Mouse (Mus musculus) regulatory T cell (primary cell): ENCODE measurements at regions not wholly inside any gene's neighbourhood (a gene's known extent, or its start where the extent isn't known, plus 50 kb on each side); places are given as distances from the start of the nearest gene placed in this dataset.

ENCODE experiments used
- in situ Hi-C: fragments of 300-600 bp; cut with MboI, MseI; formaldehyde crosslinking; loops from one replicate; pipeline ENCODE4 v1.15.1; 2025; ENCODE audit warnings: high pct_unique_total_duplicates

- in situ Hi-C loops: no loop called here
Measured at GRCm38 (mm10) chr14:100883115-100883514, 317.0 kb downstream of the Prr30 start.

- in situ Hi-C loops: no loop called here
Measured at GRCm38 (mm10) chr14:100880103-100880502, 320.0 kb downstream of the Prr30 start.

DNA sequence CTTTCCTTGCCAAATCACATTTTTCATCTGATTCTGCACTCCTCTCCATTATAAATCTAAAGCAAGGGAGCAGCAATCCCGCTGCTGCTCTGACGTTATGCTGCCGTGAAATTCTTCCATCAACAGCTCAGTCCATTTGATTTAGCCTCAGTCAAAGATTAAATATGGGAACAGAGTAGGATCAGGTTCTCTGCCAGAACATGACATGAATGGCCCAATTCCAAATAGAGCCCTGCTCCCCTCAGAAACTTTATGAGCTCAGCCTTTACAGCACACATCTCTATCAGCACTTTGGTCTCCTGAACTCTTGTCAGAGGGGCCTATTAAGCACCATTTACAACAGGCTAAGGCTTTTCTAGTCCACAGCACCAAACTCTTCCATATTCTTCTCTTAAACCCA lies 332.3 kb downstream of the Prr30 start:
- in situ Hi-C loops: no loop called here

GRCm38 (mm10) chr14:100864792-100865191 lies 335.3 kb downstream of the Prr30 start:
- in situ Hi-C loops: no loop called here

DNA sequence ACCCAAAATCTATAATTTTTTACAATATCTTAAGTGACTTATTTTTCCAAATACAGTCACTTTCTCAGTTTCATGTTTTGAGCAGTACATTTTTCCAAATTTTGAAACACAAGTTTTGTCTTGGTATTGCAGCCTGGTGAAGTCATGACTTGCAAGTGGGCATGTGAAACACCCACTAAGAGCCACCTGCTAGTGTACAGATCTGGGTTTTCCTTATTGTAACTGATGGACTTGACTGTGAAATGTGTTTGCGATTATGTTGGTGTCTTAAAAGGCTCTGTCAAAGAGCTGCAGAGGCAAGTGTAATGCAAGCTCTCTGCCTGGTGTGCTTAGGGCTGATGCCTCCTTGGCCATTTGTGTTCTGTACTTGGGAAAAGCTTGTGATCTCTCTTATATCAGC lies 336.0 kb downstream of the Prr30 start:
- in situ Hi-C loops: no loop called here

DNA sequence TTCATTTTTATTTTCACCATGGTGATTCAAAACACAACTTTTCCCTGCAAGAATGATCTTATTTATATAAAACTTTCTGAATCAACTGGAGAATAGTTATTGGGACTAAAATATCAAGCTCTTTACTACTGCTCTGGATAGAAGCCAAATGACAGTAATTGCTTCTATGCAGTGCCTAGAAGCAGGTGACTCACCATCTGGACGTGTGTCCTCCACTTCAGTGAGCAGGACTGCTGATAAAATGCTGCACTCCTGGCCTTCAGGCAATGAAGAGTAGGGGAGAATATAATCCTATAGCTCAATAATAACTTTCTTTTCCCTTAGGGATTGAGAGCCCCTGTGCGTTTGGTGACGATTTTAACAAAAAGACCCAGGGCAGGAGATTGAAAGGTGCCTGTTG lies 357.3 kb downstream of the Prr30 start:
- in situ Hi-C loops: loop anchor here (10.0 kb wide), 1 partner anchor 1298 kb away; no protein-coding TSS in a partner anchor
